Mouse (Mus musculus) thymus, adult 18-20 months (tissue): Measurements from ENCODE around the gene Mrgprf.

Source experiments
- DNase-seq, 2 experiments: peaks; one replicate each; pipeline ENCODE4 v3.0.0; 2022; ENCODE audit warnings: mixed read lengths in 2 of 2

Gene Mrgprf

GRCm38 (mm10) chr7:145301341-145302005, 845 bp downstream of the Mrgprf start:
- DNase-seq = no peak

GRCm38 (mm10) chr7:145302488-145303285, 2.1 kb downstream of the Mrgprf start:
- no peak for DNase-seq

- DNase-seq = no peak
Observed at GRCm38 (mm10) chr7:145304153-145304552, 3.5 kb downstream of the Mrgprf start.

- no peak for DNase-seq
Observed at GRCm38 (mm10) chr7:145307636-145308035, 7.0 kb downstream of the Mrgprf start.

GRCm38 (mm10) chr7:145308061-145308675, 7.5 kb downstream of the Mrgprf start:
- DNase-seq = no peak

- DNase-seq = no peak
Observed at GRCm38 (mm10) chr7:145308866-145309265, 8.2 kb downstream of the Mrgprf start.

- no peak for DNase-seq
Observed at GRCm38 (mm10) chr7:145309877-145310276, 9.2 kb downstream of the Mrgprf start.

GRCm38 (mm10) chr7:145310526-145310925, 9.9 kb downstream of the Mrgprf start:
- no peak for DNase-seq

- no peak for DNase-seq
Observed at GRCm38 (mm10) chr7:145312137-145312536, 11.5 kb downstream of the Mrgprf start.

- no peak for DNase-seq
Observed at GRCm38 (mm10) chr7:145314785-145315411, 14.3 kb downstream of the Mrgprf start, which contains the start of gene Mrgprd. Gene Mrgprd (plus strand): TSS chr7:145314835.

GRCm38 (mm10) chr7:145317522-145317921, 16.9 kb downstream of the Mrgprf start:
- DNase-seq = no peak

GRCm38 (mm10) chr7:145319481-145319880, 18.9 kb downstream of the Mrgprf start:
- DNase-seq = no peak

GRCm38 (mm10) chr7:145323607-145324006, 23.0 kb downstream of the Mrgprf start:
- DNase-seq = no peak

GRCm38 (mm10) chr7:145325697-145326096, 25.1 kb downstream of the Mrgprf start:
- no peak for DNase-seq

GRCm38 (mm10) chr7:145329982-145330381, 29.4 kb downstream of the Mrgprf start:
- no peak for DNase-seq

- DNase-seq = no peak
Observed at GRCm38 (mm10) chr7:145330641-145331040, 30.0 kb downstream of the Mrgprf start.

- DNase-seq = no peak
Observed at GRCm38 (mm10) chr7:145332376-145333041, 31.9 kb downstream of the Mrgprf start.

- no peak for DNase-seq
Observed at GRCm38 (mm10) chr7:145333936-145334335, 33.3 kb downstream of the Mrgprf start.

- no peak for DNase-seq
Observed at GRCm38 (mm10) chr7:145334428-145335027, 33.9 kb downstream of the Mrgprf start.

- no peak for DNase-seq
Observed at GRCm38 (mm10) chr7:145335199-145335598, 34.6 kb downstream of the Mrgprf start.

GRCm38 (mm10) chr7:145335616-145336332, 35.1 kb downstream of the Mrgprf start:
- no peak for DNase-seq

GRCm38 (mm10) chr7:145337889-145338288, 37.3 kb downstream of the Mrgprf start:
- no peak for DNase-seq
